Mouse (Mus musculus): ENCODE measurements around the gene Camkv. TPM values are rescaled to one million over a fixed set of nuclear protein-coding genes. Genes with fewer than 3 reads are reported as not detected.

The Camkv gene
- total RNA-seq, 2 experiments from 2014 or later: not detected

DNA sequence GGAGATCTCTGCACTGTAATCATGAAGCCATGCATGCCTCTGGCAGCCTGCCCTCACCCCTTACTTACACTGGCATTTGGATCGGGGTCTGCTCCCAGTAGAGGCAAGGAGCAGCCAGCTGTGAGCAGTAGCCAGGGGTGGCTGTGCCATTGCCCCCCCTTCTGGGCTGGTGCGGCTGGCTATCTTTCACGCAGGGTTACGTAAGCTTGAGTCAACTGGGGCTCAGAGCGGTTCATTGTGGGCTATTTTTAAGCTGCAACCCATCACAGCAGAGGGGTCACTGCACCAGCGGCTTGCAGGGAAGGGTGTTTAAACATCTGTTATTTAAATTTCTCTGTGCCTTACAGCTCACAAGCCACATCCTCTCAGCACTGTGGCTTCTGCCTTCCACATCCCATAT lies 11.5 kb upstream of the Camkv start:
- peak; percentile 48 for DNase-seq

GRCm38 (mm10) chr9:107925251-107925650 lies 10.2 kb upstream of the Camkv start:
- DNase-seq: no peak

GRCm38 (mm10) chr9:107926920-107927420 lies 8.5 kb upstream of the Camkv start:
- no peak for DNase-seq

- no peak for DNase-seq
Measured at GRCm38 (mm10) chr9:107927749-107928148, 7.7 kb upstream of the Camkv start.

GRCm38 (mm10) chr9:107928169-107928568 lies 7.3 kb upstream of the Camkv start, which contains the start of gene Actl11:
Gene Actl11, plus strand, starts transcription at chr9:107928469.
- no peak for DNase-seq

DNA sequence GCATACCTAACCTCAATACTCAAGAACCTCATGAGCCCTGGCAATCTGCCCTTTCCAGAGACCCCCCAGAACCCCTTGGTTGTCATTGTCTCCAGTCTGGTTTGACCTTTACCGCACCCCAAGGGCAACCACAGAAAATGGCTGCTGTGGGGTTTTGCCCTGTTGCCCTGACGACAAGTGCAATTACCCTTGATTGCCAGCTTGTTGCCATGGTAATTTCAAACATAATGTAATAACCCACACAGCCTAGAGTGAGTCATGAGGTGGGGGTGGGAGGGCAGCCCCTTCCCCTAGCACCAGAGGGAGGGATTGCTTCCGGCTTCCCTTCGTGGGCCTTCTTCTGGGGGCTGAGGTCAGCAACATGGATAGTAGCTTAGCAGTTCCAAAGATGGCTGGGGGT lies 3.3 kb upstream of the Camkv start:
- DNase-seq: no peak

DNA sequence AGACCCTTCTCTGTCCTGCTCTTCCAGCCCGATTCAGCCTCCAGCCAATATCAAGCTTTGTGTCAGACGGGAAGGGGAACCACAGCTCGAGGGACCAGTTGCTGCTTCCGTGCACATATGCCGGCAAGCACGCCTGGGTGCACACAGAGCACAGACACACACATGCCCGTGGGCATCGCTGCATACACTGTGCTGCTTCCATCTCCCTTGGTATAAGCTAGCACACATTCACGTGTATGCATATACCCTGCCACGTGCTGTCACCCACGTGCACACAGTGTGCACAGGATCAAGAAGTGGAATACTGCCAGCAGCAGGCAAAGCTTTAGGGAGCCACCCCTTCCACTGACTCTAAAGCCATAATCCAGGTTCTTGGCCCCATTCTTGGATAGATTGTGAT lies 1.3 kb upstream of the Camkv start:
- no peak for DNase-seq

DNA sequence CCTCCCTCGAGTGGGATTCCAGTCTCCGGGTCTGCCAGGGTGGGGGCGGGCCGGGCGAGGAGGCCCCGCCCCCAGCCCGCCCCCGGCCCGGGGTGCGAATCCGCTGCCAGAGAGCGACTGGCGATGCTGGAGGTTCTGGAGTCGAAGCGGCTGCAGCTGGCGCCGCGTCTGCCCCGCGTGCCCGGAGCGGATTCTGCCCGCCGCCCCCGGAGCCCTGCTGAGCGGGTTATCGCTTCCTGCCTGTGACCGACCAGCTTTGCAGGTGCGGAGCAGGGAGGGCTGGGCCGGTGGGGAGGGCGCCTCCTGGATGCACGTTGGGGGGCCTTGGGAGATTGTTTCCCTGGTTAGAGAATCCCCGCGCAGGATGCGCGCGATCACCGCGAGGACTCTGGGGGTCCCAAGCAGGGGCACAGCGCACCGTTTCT lies 328 bp downstream of the Camkv start:
- no peak for DNase-seq

DNA sequence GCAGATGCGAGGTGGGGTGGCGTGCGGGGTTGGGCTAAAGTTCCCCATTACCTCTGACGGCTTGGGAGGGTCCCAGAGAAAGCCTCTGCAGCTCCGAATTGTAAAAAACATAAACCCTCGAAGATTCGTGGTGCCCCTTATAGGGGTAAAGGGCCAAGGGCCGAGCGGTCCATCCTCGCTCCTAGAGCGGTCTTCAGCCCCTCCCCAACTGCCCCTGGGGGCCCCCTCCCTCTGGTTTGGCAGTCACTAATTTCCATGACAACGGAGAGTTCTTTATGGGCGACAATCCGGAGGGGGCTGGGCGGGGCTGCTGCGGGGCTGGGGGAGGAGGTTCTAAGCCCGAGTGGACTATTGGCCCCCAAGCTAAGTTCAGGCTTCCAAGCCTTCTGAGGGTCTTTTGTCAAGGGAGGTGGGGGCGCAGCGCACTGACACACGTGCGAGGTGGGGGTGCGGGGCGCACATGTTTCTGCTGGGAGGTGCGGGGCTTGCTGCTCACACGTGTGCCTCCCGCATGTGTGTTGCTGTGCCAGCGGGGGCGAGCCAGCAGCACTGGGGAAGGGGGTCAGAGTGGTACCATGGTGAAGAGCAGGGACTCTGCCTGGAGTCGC lies 845 bp downstream of the Camkv start:
- no peak for DNase-seq

GRCm38 (mm10) chr9:107936831-107937230 lies 1.4 kb downstream of the Camkv start:
- no peak for DNase-seq

DNA sequence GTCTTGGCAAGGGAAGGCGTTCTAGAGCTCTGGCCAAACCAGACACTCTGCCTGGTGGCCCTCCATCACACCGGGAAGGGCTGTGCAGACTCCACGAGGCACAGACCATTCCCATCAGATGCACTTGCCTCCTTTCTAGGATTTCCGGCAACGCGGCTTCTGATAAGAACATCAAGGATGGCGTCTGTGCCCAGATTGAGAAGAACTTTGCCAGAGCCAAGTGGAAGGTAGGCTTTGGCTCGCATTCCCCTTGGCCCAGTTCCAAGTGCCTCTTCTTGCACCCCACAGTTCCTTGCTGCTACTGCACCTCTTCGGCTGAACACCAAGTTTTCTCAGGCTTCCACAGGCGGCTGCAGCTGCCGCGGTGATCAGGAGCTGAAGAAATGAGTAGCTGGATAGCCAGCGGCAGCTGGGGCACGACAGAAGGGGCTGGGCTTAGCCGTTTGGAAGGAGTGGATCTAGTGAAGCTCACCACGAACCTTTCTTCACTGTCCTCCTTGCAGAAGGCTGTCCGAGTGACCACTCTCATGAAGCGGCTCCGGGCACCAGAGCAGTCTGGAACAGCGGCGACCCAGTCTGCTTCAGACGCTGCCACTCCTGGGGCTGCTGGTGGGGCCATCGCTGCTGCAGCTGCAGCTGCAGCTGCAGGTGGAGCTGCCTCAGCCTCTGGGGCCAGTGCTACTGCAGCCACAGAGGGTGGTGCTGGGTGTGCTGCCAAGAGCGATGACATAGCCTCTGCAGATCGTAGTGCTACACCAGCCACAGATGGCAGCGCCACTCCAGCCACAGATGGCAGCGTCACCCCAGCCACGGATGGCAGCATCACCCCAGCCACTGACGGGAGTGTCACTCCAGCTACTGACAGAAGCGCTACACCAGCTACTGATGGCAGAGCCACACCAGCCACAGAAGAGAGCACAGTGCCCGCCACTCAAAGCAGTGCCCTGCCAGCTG lies 12.0 kb downstream of the Camkv start:
- no peak for DNase-seq

- DNase-seq: no peak
Measured at GRCm38 (mm10) chr9:107949184-107949921, 13.9 kb downstream of the Camkv start.

- DNase-seq: no peak
Measured at GRCm38 (mm10) chr9:107949922-107950235, 14.4 kb downstream of the Camkv start, which contains the start of gene Traip. Gene Traip, plus strand, starts transcription at chr9:107950136.

GRCm38 (mm10) chr9:107950460-107951355 lies 15.2 kb downstream of the Camkv start:
- peak; percentile 95 for DNase-seq

DNA sequence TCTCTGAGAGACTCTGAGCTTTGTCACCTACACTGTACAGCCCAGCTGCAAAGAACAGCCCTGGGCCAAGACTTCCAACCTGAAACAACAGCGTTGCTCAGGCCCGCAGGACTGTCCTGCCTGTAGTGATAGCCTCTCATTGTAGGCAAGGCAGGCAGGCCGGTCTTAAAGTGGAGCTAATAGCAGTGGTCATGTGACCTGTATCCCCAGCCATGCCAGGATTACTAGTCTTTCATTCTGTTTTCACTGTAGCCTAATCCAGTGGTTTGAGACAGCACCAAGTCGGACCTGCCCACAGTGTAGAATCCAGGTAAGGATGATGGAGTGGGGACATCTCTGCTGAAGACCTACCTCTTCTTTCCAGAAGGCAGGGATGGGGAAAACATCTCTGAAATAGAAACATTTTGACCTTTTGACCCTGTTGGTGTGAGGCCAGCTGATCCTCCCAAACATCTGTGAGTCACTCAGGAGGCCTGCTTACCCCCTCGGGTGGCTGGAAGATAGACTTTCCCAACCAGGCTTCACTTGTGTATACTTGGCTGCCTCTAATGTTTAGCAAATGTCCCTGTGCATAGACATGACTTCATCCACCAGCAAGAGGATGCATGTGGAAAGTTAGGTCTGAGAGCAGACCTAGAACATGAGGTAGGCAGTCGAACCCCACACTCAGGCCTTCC lies 20.3 kb downstream of the Camkv start:
- no peak for DNase-seq

DNA sequence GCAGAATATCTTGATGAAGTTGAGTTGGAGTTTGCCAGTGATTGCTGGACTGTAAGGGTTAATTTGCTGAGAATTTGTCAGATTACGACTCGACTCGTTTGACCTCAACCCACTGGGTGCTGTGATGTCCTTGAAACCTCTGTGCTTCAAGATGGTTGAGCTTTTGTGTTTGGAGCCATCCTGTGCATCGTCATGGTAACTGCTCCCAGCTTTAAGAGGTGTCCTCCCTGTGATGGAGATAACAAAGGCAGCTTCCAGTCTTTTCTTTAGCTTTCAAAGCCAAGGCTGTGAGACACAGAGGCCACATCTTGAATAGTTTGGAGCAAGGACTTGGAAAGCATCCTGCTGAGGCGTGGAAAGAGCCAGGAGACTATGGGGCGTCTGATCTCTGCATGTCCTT lies 21.7 kb downstream of the Camkv start:
- no peak for DNase-seq

GRCm38 (mm10) chr9:107959896-107960295 lies 24.4 kb downstream of the Camkv start:
- no peak for DNase-seq

DNA sequence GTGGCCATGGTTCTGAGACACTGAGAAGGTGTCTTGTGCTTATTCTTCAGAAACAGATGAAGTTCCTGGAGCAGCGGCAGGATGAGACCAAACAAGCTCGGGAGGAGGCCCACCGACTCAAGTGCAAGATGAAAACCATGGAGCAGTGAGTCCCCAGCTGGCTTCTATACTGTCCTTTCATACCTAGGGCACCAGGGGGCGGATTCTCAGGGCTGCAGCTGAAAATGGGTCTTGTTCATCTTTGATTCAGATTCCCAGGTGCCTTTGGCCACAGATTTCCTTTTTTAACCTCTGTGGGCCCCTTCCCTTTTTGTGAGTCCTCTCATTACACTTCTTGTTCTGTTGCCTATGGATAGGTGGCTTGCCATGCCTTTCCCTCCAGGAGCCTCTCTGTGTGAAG lies 25.5 kb downstream of the Camkv start:
- no peak for DNase-seq

DNA sequence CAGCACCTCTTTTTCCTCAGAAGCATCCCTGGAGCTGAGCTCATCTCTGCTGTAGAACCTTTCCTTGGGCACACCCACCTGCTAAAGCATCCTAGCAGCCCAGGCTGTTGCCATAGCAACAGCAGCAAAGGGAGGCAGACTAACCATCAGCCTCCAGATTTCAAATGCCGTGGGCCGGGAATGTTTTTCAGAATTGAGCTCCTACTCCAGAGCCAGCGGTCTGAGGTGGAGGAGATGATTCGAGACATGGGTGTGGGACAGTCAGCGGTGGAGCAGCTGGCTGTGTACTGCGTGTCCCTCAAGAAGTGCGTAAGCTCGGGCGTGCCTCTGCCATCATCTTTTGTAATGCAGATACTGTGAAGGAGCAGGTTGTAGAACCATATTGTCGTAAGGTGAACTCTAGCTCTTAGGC lies 25.9 kb downstream of the Camkv start:
- no peak for DNase-seq

DNA sequence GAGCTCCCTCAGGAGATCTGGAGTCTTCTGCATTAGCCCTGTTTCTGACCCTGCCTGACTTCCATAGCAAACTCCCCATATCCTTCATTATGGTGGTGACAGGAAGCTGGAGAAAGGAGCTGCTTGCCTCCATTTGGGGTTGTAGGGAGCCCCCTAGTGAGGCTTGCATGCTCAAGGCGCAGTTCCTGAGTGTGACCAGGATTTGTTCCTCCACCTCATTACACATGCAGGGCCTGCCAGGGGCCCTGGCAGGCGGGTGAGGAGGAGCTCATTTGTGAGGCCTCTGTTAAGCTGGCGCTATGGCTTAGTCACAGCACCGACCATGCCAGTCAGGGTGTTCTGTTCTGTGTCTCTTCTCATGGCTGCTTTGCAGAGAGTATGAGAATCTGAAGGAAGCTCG lies 26.4 kb downstream of the Camkv start:
- peak; percentile 47 for DNase-seq

DNA sequence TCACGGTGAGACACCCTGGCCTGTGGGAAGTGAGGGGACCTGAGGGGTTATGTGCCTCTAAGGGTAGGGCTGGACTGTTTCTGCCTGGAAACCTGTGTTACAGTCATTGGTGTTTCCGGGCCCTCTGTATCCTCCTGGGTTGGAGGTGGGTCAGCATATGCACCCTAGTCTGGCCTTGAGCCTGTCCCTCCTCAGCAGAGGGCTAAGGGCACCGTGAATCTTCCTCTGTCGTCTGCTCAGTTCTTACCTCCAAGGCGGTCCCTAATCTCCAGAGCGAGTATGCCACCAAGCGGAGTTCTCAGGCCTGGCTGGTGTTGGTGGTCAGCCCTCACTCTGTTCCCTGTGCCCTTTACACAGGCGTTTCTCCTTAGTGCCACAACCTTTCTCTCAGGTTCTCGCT lies 27.4 kb downstream of the Camkv start:
- DNase-seq: no peak

Data from heart, postnatal 4 days (tissue).